Mouse (Mus musculus) CD4-positive helper T cell, adult 2 months (primary cell): ENCODE data around the gene Spo11.

Source experiments
- DNase-seq: peaks from one replicate; pipeline ENCODE4 v3.0.0-alpha.2; 2012; ENCODE audit warnings: low read depth, missing footprints, low spot score

The Spo11 gene

GRCm38 (mm10) chr2:172977409-172978130, at the start of gene Spo11:
Gene Spo11 (plus strand): TSS chr2:172977700.
- peak; percentile 86 for DNase-seq

DNA sequence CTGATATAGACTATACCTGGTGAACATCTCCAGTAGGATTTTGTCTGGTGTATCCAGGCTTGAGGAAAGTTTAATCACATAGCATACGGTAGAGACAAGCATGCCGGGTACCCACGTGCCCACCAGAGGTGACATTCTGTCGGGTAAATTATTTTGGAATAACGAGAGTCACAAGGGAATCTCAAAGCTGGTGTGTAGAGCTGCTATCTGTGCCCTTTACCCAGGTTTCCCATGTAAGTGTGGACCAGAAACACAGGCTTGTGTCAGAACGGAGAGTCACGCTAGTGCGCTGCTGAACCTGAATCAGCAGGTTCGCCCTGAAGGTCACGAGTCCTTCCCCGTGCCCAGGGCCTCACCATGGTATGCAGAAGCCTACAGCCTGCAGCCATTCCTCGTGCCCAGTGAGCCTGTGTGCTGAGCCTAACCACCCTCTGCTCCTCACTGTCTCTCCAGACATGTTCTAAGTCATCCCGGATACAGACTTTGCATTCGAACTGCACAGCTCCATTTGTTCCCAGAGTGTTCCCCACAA, 47.5 kb upstream of the Spo11 start:
- DNase-seq = no peak

GRCm38 (mm10) chr2:172931137-172931898, 46.2 kb upstream of the Spo11 start:
- DNase-seq = no peak

- peak; percentile 33 for DNase-seq
Measured at GRCm38 (mm10) chr2:172933631-172934419, 43.7 kb upstream of the Spo11 start.

- DNase-seq = no peak
Measured at GRCm38 (mm10) chr2:172934420-172934788, 43.1 kb upstream of the Spo11 start.

- no peak for DNase-seq
Measured at GRCm38 (mm10) chr2:172934891-172935740, 42.4 kb upstream of the Spo11 start.

GRCm38 (mm10) chr2:172935776-172936562, 41.5 kb upstream of the Spo11 start:
- DNase-seq = no peak

DNA sequence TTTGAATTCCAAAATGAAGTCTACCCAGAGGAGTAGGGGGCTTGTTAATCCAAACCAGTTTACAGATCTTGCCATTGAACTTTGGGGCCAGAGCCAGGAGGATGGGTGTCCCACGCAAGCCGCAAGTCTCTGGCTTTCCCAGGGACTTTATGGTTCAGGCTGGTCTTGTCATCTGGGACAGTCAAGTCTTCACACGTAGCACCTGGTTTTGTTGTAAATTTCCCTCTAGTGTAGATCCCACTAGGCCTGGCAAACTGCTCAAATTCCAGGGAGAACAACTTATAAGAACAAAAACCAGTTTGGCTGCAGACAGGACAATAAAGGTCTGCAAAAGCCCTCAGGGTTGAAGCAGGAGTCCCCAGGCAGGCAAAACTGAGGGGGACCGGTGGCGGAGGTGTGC, 40.7 kb upstream of the Spo11 start:
- DNase-seq = no peak

GRCm38 (mm10) chr2:172937326-172938190, 39.9 kb upstream of the Spo11 start:
- DNase-seq = peak; percentile 56

- DNase-seq = peak; percentile 54
Measured at GRCm38 (mm10) chr2:172938761-172939638, 38.5 kb upstream of the Spo11 start.

DNA sequence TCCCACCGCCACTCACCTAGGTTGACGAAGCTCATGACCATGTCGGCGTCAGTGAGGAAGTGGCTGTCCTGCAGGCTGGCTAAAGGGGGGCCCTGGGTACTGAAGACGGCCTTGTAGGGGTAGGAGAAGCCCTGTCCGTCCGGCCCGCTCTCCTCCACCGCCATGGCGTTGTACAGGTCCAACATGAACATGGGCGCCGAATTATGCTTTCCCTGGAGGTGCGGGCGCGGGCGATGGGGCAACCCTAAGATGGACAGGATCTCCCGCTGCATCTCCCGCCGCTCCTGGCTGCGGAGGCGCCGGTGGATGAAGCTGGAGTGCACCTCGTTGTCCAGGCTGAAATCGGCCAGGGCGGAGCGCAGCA, 37.9 kb upstream of the Spo11 start:
- no peak for DNase-seq

GRCm38 (mm10) chr2:172940003-172940798, 37.3 kb upstream of the Spo11 start, which contains the start of gene Bmp7:
Gene Bmp7 (minus strand): TSS chr2:172940321.
- peak; percentile 87 for DNase-seq

DNA sequence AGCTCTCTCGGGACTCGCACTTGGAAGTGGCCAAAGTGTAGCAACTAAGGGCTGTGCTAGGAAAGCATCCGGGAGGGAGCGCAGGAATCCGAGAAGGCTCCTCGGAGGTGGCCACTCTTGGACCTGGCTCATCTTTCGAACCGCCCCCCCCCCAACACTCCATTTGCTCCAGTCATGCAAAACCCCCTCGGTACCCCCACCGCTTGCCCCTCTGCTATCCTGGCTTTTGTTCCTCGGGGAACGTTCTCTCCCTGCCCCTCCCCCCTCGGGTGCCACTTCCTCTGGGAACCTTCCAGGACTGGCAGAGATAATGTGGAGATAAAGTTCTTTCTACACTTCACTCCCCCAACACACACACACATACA, 36.7 kb upstream of the Spo11 start:
- no peak for DNase-seq

GRCm38 (mm10) chr2:172949051-172949450, 28.4 kb upstream of the Spo11 start:
- peak; percentile 37 for DNase-seq

GRCm38 (mm10) chr2:172950119-172950676, 27.3 kb upstream of the Spo11 start:
- no peak for DNase-seq

DNA sequence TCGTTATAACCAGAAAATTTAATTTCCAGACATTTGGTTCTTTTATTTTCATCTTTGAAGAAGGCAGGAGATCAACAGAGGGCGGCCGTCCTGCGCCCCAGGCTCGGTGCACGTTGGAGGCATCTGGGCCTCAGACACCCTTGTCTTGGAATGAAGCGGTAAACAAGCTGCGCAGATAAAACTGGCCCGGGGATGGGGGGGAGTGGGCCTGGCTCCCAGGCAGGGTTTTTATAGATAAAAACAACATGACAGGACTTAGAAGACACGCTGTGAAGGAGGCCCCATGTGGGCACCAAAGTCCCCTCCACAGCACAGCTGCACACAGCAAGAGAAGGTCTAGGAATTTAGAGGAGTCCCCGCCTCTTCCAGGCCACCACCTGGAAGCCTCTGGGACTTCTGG, 26.8 kb upstream of the Spo11 start:
- DNase-seq = no peak

DNA sequence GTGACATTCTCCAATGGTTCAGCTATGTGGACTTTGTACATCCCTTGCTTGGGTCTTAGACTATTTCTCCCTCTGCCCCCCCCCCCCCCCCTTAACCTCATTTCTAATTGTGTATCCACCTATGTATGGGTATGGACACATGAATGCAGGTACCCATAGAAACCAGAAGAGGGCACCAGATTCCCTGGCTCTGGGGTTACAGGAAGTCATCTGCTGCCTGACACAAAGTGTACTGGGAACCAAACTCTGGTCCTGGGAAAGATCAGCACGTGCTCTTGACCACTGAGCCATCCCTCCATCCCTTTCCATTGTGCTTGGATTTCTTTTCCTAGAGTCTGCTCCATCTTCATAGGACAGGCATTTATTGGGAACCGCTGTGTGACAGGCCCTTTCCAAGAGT, 25.5 kb upstream of the Spo11 start:
- DNase-seq = no peak
